Mouse (Mus musculus) liver, embryonic 15.5 days (tissue): ENCODE measurements around the gene Prss36. TPM values are rescaled to one million over a fixed set of nuclear protein-coding genes. Genes with fewer than 3 reads are reported as not detected.
"Not testable (repeated sequence)": the region's sequence is repeated elsewhere in the genome, so short reads cannot be mapped to it uniquely, and the experiment has no call there.

Experiments used
- ATAC-seq: fragments of 200-750 bp; cut with Nextera tagmentation; 2 replicates; pipeline ENCODE4 v1.8.0; 2017; ENCODE audit warnings: moderate number of reproducible peaks, mild to moderate bottlenecking, moderate library complexity; ENCODE audit not compliant: insufficient read depth
- H3K27ac ChIP-seq: fragments of 300-500 bp; sonication (generic); replicated peaks from 2 replicates; pipeline ENCODE4 v1.5.1; 2015; ENCODE audit warnings: mild to moderate bottlenecking, inconsistent platforms
- H3K27me3 ChIP-seq: fragments of 300-500 bp; sonication (generic); 2 replicates; pipeline ENCODE4 v1.6.1; 2015; ENCODE audit warnings: mild to moderate bottlenecking, inconsistent platforms
- H3K36me3 ChIP-seq: fragments of 300-500 bp; sonication (generic); replicated peaks from 2 replicates; pipeline ENCODE4 v1.6.1; 2015; ENCODE audit warnings: moderate library complexity, mild to moderate bottlenecking, inconsistent platforms
- H3K4me1 ChIP-seq: fragments of 300-500 bp; sonication (generic); replicated peaks from 2 replicates; pipeline ENCODE4 v1.6.1; 2015; ENCODE audit warnings: inconsistent platforms
- H3K4me2 ChIP-seq: fragments of 300-500 bp; sonication (generic); 2 replicates; pipeline ENCODE4 v1.6.1; 2015; ENCODE audit warnings: moderate library complexity, mild to moderate bottlenecking, inconsistent platforms
- H3K4me3 ChIP-seq: fragments of 300-500 bp; sonication (generic); replicated peaks from 2 replicates; pipeline ENCODE4 v1.5.1; 2015; ENCODE audit warnings: mild to moderate bottlenecking, inconsistent platforms
- H3K9ac ChIP-seq: fragments of 300-500 bp; sonication (generic); 2 replicates; pipeline ENCODE4 v1.6.1; 2015; ENCODE audit warnings: moderate library complexity, mild to moderate bottlenecking, inconsistent platforms
- H3K9me3 ChIP-seq: fragments of 300-500 bp; sonication (generic); replicated peaks from 2 replicates; pipeline ENCODE4 v1.6.1; 2016; ENCODE audit warnings: inconsistent platforms
- WGBS: fragments of 180-500 bp; shearing (Covaris S2); methylation state at CpG from one replicate; pipeline ENCODE4 v1.1.7; 2015; ENCODE audit warnings: mixed read lengths; ENCODE audit not compliant: insufficient replicate concordance; 5-methylcytosine and 5-hydroxymethylcytosine counted together
- polyA plus RNA-seq: library from polyadenylated mRNA; unstranded; fragments of >200 nt; fragmentation: Nextera tagmentation; extraction: Ambion mirVana; gene quantifications from 2 replicates; pipeline ENCODE4 v1.2.1, GENCODE M21; 2015

The Prss36 gene
- polyA plus RNA-seq, 1 experiment from 2014 or later: 2.7 TPM

GRCm38 (mm10) chr7:127899997-127900396, 46.5 kb downstream of the Prss36 start:
- no peak for ATAC-seq
- Histone ChIP-seq H3K27ac (peak overlapping the region; percentile 60), H3K27me3 (no peaks in the 10 kb centered on the region), H3K4me2 (no peak overlapping the region; the same call in 1 of the 2 replicates), H3K4me3 (no peak overlapping the region), H3K4me1 (peaks cover 70% of the 10 kb centered on the region), H3K9me3 (no peaks in the 10 kb centered on the region), H3K9ac (no peak overlapping the region), H3K36me3 (peaks cover 3% of the 10 kb centered on the region; the same call in 1 of the 2 replicates)
- 5% methylated on average over 7 of the region's 7 CpGs for WGBS

- 27% methylated on average over 10 of the region's 10 CpGs for WGBS
- no peak for ATAC-seq
- Histone ChIP-seq H3K27ac (peak overlapping the region; percentile 60), H3K36me3 (0 out of 2 replicates have a peak, but pooled peaks cover 6% of the 10 kb centered on the region), H3K9me3 (no peaks in the 10 kb centered on the region), H3K4me3 (no peak overlapping the region), H3K9ac (no peak overlapping the region), H3K4me1 (peaks cover 72% of the 10 kb centered on the region), H3K27me3 (no peaks in the 10 kb centered on the region), H3K4me2 (peak overlapping the region; percentile 29)
Observed at GRCm38 (mm10) chr7:127898179-127898956, 48.2 kb downstream of the Prss36 start.

GRCm38 (mm10) chr7:127897542-127897941, 49.0 kb downstream of the Prss36 start:
- ATAC-seq: no peak
- peaks cover 72% of the 10 kb centered on the region for H3K4me1 ChIP-seq
- peaks cover 14% of the 10 kb centered on the region for H3K36me3 ChIP-seq
- no peak overlapping the region for H3K4me2 ChIP-seq
- no peaks in the 10 kb centered on the region for H3K27me3 ChIP-seq
- H3K9ac ChIP-seq: no peak overlapping the region
- 71% methylated on average over 7 of the region's 7 CpGs for WGBS
- H3K4me3 ChIP-seq: no peak overlapping the region
- H3K9me3 ChIP-seq: no peaks in the 10 kb centered on the region
- H3K27ac ChIP-seq: no peak overlapping the region

GRCm38 (mm10) chr7:127896384-127896783, 50.1 kb downstream of the Prss36 start:
- H3K27me3 ChIP-seq: no peaks in the 10 kb centered on the region
- peak overlapping the region; percentile 86 for H3K27ac ChIP-seq
- H3K4me2 ChIP-seq: peak overlapping the region; percentile 92
- H3K36me3 ChIP-seq: peaks cover 20% of the 10 kb centered on the region
- no peak overlapping the region for H3K9ac ChIP-seq
- H3K9me3 ChIP-seq: no peaks in the 10 kb centered on the region
- H3K4me1 ChIP-seq: peaks cover 64% of the 10 kb centered on the region
- no peak overlapping the region for H3K4me3 ChIP-seq
- WGBS: 49% methylated on average over 13 of the region's 13 CpGs
- ATAC-seq: no peak

DNA sequence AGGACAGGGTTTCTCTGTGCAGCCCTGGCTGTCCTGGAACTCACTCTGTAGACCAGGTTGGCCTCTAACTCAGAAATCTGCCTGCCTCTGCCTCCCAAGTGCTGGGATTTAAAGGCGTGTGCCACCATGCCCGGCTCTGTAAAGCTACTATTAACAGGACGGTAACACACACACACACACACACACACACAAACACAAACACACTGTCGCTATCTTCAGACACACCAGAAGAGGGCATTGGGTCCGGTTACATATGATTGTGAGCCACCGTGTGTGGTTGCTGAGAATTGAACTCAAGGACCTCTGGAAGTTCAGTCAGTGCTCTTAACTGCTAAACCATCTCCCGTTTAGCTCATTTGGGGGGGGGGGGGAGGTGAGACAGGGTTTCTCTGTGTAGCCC, 50.6 kb downstream of the Prss36 start:
- H3K4me1 ChIP-seq: peaks cover 62% of the 10 kb centered on the region
- not testable (repeated sequence) for H3K9me3 ChIP-seq, H3K27me3 ChIP-seq, ATAC-seq
- H3K4me2 ChIP-seq: peak overlapping the region; percentile 92
- WGBS: 56% methylated on average over 7 of the region's 7 CpGs
- H3K27ac ChIP-seq: peak overlapping the region; percentile 86
- H3K9ac ChIP-seq: 0 out of 2 replicates have a peak overlapping the region, but pooled peaks have one; percentile 15
- H3K36me3 ChIP-seq: peaks cover 20% of the 10 kb centered on the region
- H3K4me3 ChIP-seq: peak overlapping the region; percentile 67

- Histone ChIP-seq H3K27ac (peak within 1 kb of the TSS; percentile 86), H3K27me3 (no peaks in the 10 kb centered on the region), H3K4me3 (peak within 1 kb of the TSS; percentile 67), H3K9ac (peak within 1 kb of the TSS; percentile 65), H3K9me3 (no peaks in the 10 kb centered on the region), H3K4me2 (peak within 1 kb of the TSS; percentile 92), H3K36me3 (peaks cover 20% of the 10 kb centered on the region), H3K4me1 (peaks cover 58% of the 10 kb centered on the region)
- ATAC-seq: peak; percentile 95
- WGBS: under 1% methylated on average over 26 of the region's 26 CpGs
Observed at GRCm38 (mm10) chr7:127895442-127895841, 51.1 kb downstream of the Prss36 start, which contains the start of the genes Gm21974 and Vkorc1. Gene Gm21974 (minus strand): TSS chr7:127895454. Gene Vkorc1 (minus strand): TSS chr7:127895617.

- Histone ChIP-seq H3K4me1 (peaks cover 48% of the 10 kb centered on the region), H3K27me3 (no peaks in the 10 kb centered on the region), H3K9ac (peak overlapping the region; percentile 65; the same call in 1 of the 2 replicates), H3K27ac (peak overlapping the region; percentile 86), H3K4me2 (peak overlapping the region; percentile 92), H3K36me3 (peaks cover 30% of the 10 kb centered on the region), H3K9me3 (no peaks in the 10 kb centered on the region), H3K4me3 (peak overlapping the region; percentile 67)
- no peak for ATAC-seq
- WGBS: 77% methylated on average over 5 of the region's 5 CpGs
Observed at GRCm38 (mm10) chr7:127894480-127894879, 52.0 kb downstream of the Prss36 start.

GRCm38 (mm10) chr7:127890798-127891197, 55.7 kb downstream of the Prss36 start, which contains the start of gene Prss53:
Gene Prss53 (minus strand): TSS chr7:127890970.
- Histone ChIP-seq H3K4me1 (peaks cover 23% of the 10 kb centered on the region), H3K36me3 (peaks cover 66% of the 10 kb centered on the region), H3K27ac (no peak within 1 kb of the TSS), H3K4me3 (no peak within 1 kb of the TSS), H3K27me3 (no peaks in the 10 kb centered on the region), H3K9ac (no peak within 1 kb of the TSS), H3K4me2 (no peak within 1 kb of the TSS), H3K9me3 (no peaks in the 10 kb centered on the region)
- WGBS: 57% methylated on average over 4 of the region's 4 CpGs
- no peak for ATAC-seq

DNA sequence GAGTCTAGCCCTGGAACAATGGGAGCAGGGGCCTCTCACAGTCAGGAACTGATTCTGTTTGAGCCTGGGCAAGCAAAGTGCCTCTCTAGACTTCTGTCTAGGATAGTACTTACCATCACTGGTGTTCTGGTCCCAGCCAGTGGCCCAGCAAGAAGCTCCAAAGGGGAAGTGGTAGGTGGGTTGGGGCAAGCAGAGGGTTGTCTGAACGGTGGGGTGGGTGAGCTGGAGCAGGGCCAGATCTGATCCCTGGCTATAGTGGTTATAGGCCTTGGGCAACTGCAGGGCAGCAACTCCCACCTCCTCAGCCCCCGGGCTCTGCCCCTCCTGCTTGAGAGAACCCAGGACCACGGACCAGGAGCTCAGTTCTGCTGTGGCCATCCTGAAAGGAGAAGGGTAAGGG, 57.7 kb downstream of the Prss36 start:
- 50% methylated on average over 3 of the region's 3 CpGs for WGBS
- Histone ChIP-seq H3K9ac (no peak overlapping the region), H3K27me3 (no peaks in the 10 kb centered on the region), H3K4me3 (no peak overlapping the region), H3K9me3 (no peaks in the 10 kb centered on the region), H3K4me1 (peaks cover 11% of the 10 kb centered on the region; the same call in 1 of the 2 replicates), H3K27ac (no peak overlapping the region), H3K36me3 (peaks cover 83% of the 10 kb centered on the region), H3K4me2 (no peak overlapping the region)
- ATAC-seq: no peak

GRCm38 (mm10) chr7:127887781-127888180, 58.7 kb downstream of the Prss36 start:
- Histone ChIP-seq H3K36me3 (peaks cover 83% of the 10 kb centered on the region), H3K27me3 (no peaks in the 10 kb centered on the region), H3K27ac (no peak overlapping the region), H3K4me2 (no peak overlapping the region), H3K4me3 (no peak overlapping the region), H3K9ac (no peak overlapping the region), H3K9me3 (no peaks in the 10 kb centered on the region), H3K4me1 (peaks cover 14% of the 10 kb centered on the region; the same call in 1 of the 2 replicates)
- no peak for ATAC-seq
- WGBS: 76% methylated on average over 3 of the region's 3 CpGs

GRCm38 (mm10) chr7:127887191-127887590, 59.3 kb downstream of the Prss36 start:
- no peaks in the 10 kb centered on the region for H3K27me3 ChIP-seq
- no peak overlapping the region for H3K27ac ChIP-seq
- H3K4me3 ChIP-seq: no peak overlapping the region
- H3K4me2 ChIP-seq: no peak overlapping the region
- H3K36me3 ChIP-seq: peaks cover 83% of the 10 kb centered on the region
- peaks cover 14% of the 10 kb centered on the region; the same call in 1 of the 2 replicates for H3K4me1 ChIP-seq
- 0 out of 2 replicates have a peak, but pooled peaks cover 3% of the 10 kb centered on the region for H3K9me3 ChIP-seq
- WGBS: 81% methylated on average over 8 of the region's 8 CpGs
- no peak overlapping the region for H3K9ac ChIP-seq
- ATAC-seq: no peak
